Mouse (Mus musculus): Measurements from ENCODE around the gene Tfap2a. TPM values are rescaled to one million over a fixed set of nuclear protein-coding genes. Genes with fewer than 3 reads are reported as not detected.

Tfap2a gene
- 0.59 TPM for total RNA-seq (2023)

GRCm38 (mm10) chr13:40738196-40738880 lies at the start of gene Tfap2a:
TSS of gene Tfap2a (minus strand) at chr13:40738376.

Other genes starting within 250 kb of the Tfap2a start
- gene Gcnt2, start 121.4 kb upstream of the Tfap2a start, total RNA-seq (2023), result 0.89 TPM